Mouse (Mus musculus) cerebellum, adult 2 months (tissue): Measurements from ENCODE around the gene Zfp36l2. TPM values are rescaled to one million over a fixed set of nuclear protein-coding genes. Genes with fewer than 3 reads are reported as not detected.

ENCODE experiments used
- DNase-seq, 2 experiments: peaks; one replicate each; pipeline ENCODE4 v3.0.0; 2021
- H3K27ac ChIP-seq: fragments of 200-500 bp; 2 replicates; pipeline ENCODE4 v1.5.1; 2012; ENCODE audit warnings: low read length, control low read depth, inconsistent platforms; ENCODE audit not compliant: insufficient read depth
- H3K27me3 ChIP-seq: fragments of 200-500 bp; 2 replicates; pipeline ENCODE4 v1.6.1; 2012; ENCODE audit warnings: inconsistent platforms, mild to moderate bottlenecking, low read length, moderate library complexity; ENCODE audit not compliant: control insufficient read depth, insufficient read depth
- H3K4me1 ChIP-seq: fragments of 200-500 bp; 2 replicates; pipeline ENCODE4 v1.6.1; 2011; ENCODE audit warnings: low read length; ENCODE audit not compliant: control insufficient read depth, insufficient read depth
- H3K4me3 ChIP-seq: fragments of 200-500 bp; replicated peaks from 2 replicates; pipeline ENCODE3; 2011; ENCODE audit warnings: mild to moderate bottlenecking, low read depth, low read length, control low read depth; ENCODE audit not compliant: insufficient read depth
- CTCF ChIP-seq: fragments of 200-500 bp; IDR thresholded peaks from 2 replicates; pipeline ENCODE4 v1.5.1; 2011; ENCODE audit warnings: low read depth, mild to moderate bottlenecking, control low read depth, low read length, moderate library complexity, borderline replicate concordance; ENCODE audit not compliant: insufficient read depth
- POLR2A ChIP-seq: fragments of 200-500 bp; IDR thresholded peaks from 2 replicates; pipeline ENCODE4 v1.6.1; 2011; ENCODE audit warnings: low read length, control low read depth, borderline replicate concordance; ENCODE audit not compliant: insufficient read depth
- WGBS: fragments of 180-500 bp; shearing (Covaris S2); methylation state at CpG from one replicate; pipeline ENCODE4 v1.1.7; 2018; 5-methylcytosine and 5-hydroxymethylcytosine counted together
- polyA plus RNA-seq: library from polyadenylated mRNA; depleted of rRNA; stranded (reverse); fragments of >200 nt; gene quantifications from 2 replicates; pipeline ENCODE4 v1.2.3, GENCODE M21; 2012

The Zfp36l2 gene
- polyA plus RNA-seq, 1 experiment: 15.9 TPM

DNA sequence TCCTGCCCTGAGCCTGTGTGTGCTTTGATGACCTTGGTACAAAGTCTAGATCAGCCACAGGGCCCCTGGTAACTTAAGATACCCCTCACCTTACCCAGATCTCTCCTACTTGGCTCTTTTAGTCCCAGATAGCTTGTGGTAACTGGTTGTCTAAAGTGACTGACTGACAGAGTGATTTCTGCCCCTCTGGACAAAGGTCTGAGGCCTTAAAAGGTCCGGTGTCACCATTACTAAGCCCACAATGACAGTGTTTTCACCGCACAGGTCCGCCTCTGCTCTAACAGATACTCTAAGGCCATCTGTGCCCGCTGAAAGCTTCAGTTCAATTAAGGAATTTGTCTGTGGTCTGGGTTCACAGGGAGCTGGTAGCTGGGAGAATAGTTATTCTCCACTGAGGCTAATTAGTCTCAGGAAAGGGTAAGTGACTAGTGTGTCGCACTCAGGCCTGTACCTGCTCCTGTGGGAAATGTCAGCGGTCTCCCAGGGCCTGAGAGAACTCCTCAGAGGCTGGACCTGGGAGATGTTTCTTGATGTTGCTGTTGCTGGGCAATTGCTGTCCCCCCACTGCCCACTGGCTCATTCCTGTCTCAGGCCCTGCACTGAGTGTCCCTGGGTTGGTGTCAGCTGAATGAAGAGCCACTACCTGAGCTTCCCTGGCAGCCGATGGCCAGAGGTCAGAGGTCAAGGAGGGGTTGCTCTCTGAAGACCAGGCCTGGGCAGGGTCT is 41.1 kb downstream of the Zfp36l2 start:
- no peak overlapping the region for H3K27ac ChIP-seq
- DNase-seq: no peak
- no peaks in the 10 kb centered on the region for H3K27me3 ChIP-seq
- H3K4me1 ChIP-seq: peaks cover 12% of the 10 kb centered on the region; the same call in 1 of the 2 replicates
- 90% methylated on average over 7 of the region's 7 CpGs for WGBS
- no peak for TF ChIP-seq CTCF
- H3K4me3 ChIP-seq: no peak overlapping the region

DNA sequence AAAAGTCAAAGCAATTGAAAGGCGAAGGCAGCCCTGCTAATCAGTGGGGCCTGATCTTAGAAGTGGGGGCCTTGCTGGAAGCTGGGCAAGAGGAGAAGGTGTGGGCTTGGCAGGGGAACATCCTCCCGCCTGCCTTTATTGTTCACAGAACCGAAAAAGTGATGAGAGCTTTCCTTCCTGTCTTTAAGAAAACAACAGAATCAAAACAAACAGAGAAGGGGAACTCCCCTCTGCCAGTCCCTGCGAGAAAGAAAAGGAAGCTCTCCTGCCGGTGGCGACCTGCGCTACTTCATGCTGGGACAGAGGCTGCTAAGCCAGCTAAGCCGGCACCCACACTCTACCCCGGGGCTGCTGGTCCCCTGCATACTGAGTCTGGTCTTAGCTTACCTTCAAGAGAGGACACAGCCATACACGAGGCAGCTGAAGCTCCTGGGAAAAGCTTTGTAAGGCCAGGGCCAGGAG is 41.9 kb downstream of the Zfp36l2 start:
- no peak for TF ChIP-seq POLR2A
- no peak for TF ChIP-seq CTCF
- no peaks in the 10 kb centered on the region for H3K27me3 ChIP-seq
- peaks cover 12% of the 10 kb centered on the region; the same call in 1 of the 2 replicates for H3K4me1 ChIP-seq
- DNase-seq: no peak
- 61% methylated on average over 10 of the region's 10 CpGs for WGBS
- H3K4me3 ChIP-seq: no peak overlapping the region
- H3K27ac ChIP-seq: no peak overlapping the region

DNA sequence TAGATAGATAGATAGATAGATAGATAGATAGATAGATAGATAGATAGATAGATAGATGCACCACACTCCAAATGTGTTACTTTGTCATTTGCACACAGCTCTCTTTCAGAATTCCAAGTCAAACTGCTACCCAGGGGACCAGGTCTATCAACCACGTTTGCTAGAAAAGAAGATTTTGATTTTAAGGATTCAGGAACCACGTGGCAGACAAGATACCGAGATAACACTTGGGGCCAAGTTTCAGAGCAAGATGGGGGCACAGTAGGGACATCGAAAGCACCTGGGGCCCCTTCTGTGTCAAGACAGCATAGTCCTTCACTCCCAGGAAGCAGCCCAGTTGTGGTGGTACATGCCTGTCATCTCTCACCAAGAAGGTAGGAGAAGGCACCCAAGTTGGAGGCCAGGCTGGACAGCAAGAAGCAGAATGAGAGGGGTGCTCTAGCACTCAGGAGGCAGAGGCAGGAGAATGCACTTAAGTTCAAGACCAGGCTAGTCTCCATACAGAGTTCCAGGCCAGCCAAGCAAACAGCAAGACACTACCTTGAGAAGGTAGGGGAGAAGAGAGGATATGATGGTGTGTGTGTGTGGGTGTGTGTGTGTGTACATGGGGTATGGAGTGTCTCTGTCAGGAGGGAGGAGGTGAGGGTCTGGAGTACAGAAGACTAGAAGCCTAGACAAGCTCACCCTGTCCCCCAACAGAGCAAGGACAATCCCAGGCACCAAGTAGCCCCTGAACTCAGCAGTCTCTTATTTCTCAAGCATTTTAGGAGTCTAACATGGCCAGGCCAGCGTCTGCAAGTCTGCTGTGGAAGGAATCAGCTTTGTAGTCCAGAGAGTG is 42.8 kb downstream of the Zfp36l2 start:
- Histone ChIP-seq H3K27me3 (no peaks in the 10 kb centered on the region), H3K4me1 (peaks cover 12% of the 10 kb centered on the region; the same call in 1 of the 2 replicates), H3K27ac (no peak overlapping the region), H3K4me3 (no peak overlapping the region)
- WGBS: 90% methylated on average over 5 of the region's 5 CpGs
- no peak for TF ChIP-seq POLR2A
- no peak for TF ChIP-seq CTCF
- no peak for DNase-seq

DNA sequence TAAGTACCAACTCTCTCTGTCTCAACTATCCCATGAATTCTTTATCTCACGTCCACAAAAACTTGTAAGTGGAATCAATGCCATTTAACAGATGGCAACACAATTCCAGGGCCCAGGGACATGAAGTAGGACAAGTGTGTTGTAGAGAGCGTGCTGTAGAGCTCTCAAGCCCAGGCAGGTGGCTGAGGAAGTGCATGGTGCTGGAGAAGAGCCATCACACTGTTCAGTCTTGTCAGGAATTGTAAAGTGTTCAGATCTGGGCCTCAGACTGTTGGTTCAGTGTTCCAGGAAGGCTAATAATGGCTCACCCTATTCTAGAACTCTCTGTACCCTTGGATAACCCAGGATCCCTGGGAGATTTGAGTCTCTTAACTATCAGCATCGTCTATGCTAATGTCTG is 43.6 kb downstream of the Zfp36l2 start:
- no peaks in the 10 kb centered on the region for H3K27me3 ChIP-seq
- TF ChIP-seq POLR2A (no peak), CTCF (no peak)
- no peak overlapping the region for H3K4me3 ChIP-seq
- DNase-seq: no peak
- no peak overlapping the region for H3K27ac ChIP-seq
- 78% methylated on average over 3 of the region's 3 CpGs for WGBS
- peaks cover 9% of the 10 kb centered on the region; the same call in 1 of the 2 replicates for H3K4me1 ChIP-seq

DNA sequence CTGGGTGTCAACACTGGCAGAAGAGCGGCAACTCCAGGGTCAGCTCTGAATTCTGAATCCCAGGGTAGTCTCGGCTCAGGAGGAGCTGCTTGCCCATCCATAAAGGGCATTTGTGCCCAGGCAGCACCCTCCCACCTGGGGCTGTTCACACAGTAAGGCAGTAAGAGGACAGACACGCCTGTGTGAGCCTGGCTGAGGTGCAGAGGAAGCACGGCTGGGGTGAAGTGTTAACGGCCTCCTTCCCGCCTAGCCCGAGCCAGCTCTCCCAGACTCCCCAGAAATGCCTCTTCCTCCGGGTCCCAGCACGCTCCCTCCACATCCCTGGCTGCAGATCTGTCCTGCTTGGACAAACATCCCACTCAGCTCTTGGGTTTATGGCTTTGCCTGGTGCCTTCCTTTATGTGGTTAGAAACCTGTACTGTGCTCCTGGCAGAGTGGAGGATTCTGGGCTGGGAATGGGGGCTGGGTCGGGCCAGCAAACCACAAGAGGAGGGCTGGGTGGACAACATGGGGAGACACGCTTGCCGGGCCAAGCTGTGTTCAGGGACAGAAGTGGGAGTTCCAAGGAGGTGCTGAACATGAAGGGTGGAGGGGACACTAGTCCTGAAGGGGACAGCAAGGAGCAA is 44.4 kb downstream of the Zfp36l2 start:
- no peak for TF ChIP-seq CTCF
- TF ChIP-seq POLR2A: no peak
- H3K4me1 ChIP-seq: peaks cover 3% of the 10 kb centered on the region; the same call in 1 of the 2 replicates
- 53% methylated on average over 12 of the region's 12 CpGs for WGBS
- H3K27ac ChIP-seq: no peak overlapping the region
- no peak overlapping the region for H3K4me3 ChIP-seq
- no peaks in the 10 kb centered on the region for H3K27me3 ChIP-seq
- no peak for DNase-seq

DNA sequence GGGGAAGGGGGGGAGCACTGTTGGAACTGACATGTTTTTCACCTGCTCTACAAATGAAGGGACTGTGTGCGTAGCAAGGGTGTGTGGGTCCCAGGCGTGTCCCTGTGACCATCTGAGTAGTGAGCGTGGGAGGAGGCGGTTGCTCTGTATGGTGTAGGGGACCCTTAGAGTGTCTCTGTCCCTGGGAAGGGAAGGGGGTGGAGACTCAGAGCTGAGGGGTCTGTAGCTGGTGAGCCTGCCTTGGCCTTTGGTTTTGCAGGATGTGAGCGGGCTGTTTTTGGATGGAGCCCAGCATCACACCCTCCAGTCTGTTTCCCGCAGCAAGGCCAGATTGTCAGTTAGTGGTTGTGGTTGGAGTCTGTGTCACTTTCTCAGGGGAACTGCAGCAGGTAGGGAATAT is 46.1 kb downstream of the Zfp36l2 start:
- Histone ChIP-seq H3K4me1 (0 out of 2 replicates have a peak, but pooled peaks cover 3% of the 10 kb centered on the region), H3K27me3 (no peaks in the 10 kb centered on the region), H3K4me3 (no peak overlapping the region), H3K27ac (no peak overlapping the region)
- no peak for TF ChIP-seq CTCF
- TF ChIP-seq POLR2A: no peak
- 85% methylated on average over 6 of the region's 6 CpGs for WGBS
- no peak for DNase-seq

DNA sequence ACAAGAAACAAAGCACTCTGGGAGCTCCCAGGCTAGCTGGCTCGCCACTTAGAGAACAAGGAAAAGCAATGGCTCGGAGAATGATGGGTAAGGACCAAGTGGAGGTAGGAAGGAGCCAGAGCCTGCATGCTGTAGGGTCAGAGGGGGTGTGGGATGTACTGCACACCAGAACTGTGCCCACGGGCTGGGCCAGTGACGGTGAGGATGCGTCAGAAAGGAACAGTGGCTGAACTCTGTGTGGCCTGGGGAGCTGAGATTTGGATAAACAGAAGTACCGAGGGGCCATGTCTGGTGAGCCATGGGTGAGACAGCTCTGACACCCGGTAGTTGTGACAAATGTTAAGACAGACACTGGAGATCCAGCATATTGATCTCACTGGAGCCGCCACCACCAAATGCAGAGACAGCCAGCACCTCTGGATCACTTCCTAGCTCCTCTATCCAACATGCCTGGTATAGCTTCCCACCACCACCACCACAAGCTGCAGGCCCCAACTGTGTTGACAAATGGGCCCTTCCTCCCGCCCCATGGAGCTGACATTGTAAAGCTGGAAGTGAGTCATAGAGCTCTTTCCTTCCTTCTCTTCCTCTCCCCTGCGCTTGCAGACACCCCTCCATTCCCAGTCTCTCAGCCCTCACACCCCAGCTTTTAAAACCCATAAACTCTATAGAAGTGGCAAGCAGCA is 46.8 kb downstream of the Zfp36l2 start:
- no peak for DNase-seq
- TF ChIP-seq POLR2A (no peak), CTCF (no peak)
- Histone ChIP-seq H3K27me3 (no peaks in the 10 kb centered on the region), H3K4me3 (no peak overlapping the region), H3K4me1 (0 out of 2 replicates have a peak, but pooled peaks cover 3% of the 10 kb centered on the region), H3K27ac (no peak overlapping the region)
- WGBS: 92% methylated on average over 10 of the region's 10 CpGs
